Mouse (Mus musculus): ENCODE measurements at regions not wholly inside any gene's neighbourhood (a gene's known extent, or its start where the extent isn't known, plus 50 kb on each side); places are given as distances from the start of the nearest gene placed in this dataset.
A peak's percentile ranks its signal among the peaks of the same experiment; 100 is the strongest.

DNA sequence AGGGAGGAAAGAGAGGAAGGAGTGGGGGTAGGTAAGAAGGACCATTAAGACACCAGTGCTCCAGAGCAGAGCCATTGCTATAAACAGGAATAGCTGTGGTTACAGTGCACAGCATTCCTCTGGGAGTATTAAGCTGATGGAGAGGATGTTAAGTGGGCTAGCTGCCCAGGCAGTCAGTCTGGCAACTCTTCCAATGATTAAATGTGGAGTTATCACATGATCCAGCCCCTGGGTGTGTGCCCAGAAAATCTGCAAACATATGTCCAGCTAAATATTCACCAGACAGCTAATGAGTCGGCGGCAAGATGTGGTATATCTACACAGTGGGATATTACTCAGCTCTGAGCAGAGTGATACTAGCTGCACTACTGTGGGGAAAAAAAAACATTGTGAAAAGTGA lies 229.7 kb downstream of the Ankrd50 start:
- ATAC-seq, result no peak

DNA sequence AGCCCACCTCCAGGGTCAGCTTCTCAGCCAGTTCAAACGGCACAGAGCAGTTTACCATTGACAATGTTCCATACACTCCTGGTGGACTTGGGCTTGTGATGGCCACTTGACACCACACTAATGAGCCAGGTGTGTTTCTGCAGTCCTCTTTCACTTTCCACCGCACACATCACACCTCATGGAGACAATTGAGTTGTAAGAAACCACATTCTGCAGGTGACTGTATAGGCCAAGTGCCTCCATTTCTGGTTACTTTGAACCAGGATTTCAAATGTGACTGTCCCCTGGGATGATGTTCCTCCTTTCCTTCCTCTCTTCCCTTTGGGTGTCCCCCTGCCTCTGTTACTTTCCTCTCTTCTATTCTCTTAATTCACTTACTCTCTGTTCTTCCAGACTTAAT lies 233.1 kb downstream of the Ankrd50 start:
- ATAC-seq, result no peak

- ATAC-seq, result no peak
Measured at GRCm38 (mm10) chr3:38250552-38250951, 234.1 kb downstream of the Ankrd50 start.

DNA sequence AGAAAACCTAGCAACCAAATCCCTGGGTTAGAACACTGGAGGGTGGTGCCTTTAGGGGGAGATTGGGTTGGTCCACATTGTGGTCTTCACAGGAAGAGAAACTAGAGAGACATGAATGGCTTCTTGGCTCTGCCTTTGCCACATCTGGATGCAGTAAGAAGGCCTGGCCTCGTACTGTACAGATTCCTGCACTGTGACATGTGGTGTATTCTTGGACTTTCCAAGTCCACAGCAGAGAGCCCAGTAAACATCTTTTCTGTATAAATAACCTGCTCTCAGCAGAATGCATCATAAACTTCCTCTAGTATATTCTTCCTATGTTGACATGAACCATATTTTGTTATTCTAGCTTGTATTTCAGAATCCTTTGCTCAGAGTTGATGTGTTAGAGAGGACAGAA lies 235.7 kb downstream of the Ankrd50 start:
- no peak for ATAC-seq

GRCm38 (mm10) chr3:38246439-38246838 lies 238.2 kb downstream of the Ankrd50 start:
- no peak for ATAC-seq

DNA sequence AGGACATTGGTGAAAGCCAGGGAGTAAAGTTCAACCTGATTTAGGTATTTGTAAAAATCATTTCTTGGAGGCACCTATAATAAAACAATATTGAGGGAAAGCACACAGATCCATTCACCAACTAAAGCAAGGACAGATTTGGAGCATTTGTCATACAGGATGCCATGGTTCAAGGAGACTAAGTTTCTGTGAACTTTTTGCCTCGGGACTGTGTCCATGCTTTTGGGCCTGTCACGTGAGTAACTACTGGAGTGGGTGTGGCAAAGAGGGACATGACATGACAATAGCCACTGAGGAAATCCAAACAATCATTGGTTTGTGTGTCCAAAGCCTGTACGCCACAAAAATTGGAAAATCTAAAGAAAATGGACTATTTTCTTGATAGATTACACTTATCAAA lies 241.4 kb downstream of the Ankrd50 start:
- no peak for ATAC-seq

GRCm38 (mm10) chr3:38237616-38238015 lies 247.0 kb downstream of the Ankrd50 start:
- ATAC-seq, result no peak

DNA sequence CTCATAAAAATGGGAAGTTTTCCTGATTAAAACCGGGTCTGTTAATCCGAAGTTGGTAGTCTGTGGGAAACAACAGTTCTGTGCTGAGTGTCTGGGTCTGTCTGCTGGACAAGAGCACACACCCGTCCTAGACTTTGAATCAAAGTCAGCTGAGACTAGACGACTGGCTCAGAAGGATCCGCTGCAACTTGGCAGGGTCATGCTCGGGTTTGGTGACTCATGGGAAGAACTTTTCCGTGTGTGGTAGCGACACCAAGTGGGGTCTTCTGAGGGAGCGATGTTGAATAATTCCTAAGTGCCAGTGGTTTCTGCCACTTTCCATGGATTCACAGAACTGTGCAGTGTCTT lies 248.9 kb downstream of the Ankrd50 start:
- no peak for ATAC-seq

DNA sequence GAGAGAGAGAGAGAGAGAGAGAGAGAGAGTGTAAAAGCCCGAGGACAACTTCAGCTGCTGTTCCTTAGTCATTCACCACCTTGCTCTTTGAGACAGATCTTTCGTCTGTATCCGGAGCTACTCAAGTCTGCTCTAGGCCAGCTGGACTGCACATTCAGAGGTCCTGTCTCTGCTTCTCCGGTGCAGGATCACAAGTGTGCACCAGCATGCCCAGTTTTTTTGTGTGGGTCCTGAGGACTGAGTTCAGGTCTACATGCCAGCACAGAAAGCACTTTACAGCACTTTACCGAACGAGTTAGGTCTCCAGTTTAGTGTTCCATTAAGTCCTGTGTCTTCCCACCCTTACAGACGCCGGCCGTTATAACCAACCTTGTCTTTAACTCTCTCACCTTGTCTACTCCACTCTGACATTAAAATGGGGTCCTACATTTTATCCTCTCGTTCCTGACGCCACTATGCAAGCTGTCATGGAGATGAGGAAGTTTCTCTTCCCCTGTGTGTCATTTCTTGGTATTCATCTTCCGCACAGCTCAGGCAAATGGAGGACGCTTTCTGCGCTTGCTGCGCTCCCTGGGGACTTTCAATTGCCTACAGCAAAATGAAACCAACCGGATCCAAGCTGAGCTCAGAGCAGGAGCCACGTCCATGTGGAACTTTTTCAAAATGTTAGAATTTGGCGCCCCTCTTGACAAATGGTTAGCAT lies 249.5 kb downstream of the Ankrd50 start:
- no peak for ATAC-seq

DNA sequence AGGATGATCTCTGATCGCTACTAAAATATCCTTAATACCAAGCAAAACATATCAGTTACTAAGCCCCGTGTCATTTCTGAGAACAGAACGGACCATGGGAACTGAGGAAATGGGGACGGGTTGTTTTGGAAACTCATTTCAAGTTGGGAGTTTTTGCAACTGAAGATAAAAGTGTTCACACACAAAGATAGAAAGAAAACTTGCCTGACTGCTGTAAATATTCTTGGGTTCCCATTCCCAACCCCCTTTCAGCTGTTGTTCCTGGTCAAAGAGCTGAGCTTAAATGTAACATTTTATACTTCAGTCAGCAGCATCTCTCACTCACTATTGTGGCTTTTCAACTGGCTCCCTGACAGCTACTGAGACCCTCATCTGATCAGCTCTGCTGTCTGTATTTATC lies 250.1 kb downstream of the Ankrd50 start:
- ATAC-seq, result no peak

GRCm38 (mm10) chr3:38234006-38234405 lies 250.6 kb downstream of the Ankrd50 start:
- ATAC-seq, result no peak

- no peak for ATAC-seq
Measured at GRCm38 (mm10) chr3:38233091-38233490, 251.6 kb downstream of the Ankrd50 start.

- no peak for ATAC-seq
Measured at GRCm38 (mm10) chr3:38232111-38233076, 252.2 kb downstream of the Ankrd50 start.

DNA sequence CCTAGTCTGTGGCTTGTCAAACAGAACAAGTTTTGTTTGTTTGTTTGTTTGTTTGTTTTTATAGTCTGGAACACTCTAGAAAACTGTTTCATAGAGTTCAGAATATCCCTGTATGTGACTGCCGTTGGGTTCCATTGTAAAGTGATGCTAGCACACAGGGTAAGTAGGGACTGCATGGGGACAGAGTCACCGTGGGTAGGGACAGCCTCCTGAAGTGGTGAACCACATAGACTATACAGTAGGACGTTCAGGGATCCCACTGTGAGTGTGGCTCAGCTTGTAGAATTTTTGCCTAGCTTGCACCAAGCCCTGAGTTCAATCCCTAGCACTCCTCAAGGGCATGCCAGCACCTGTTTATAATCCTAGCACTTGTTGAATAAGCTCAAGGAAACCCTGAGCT lies 253.1 kb downstream of the Ankrd50 start:
- ATAC-seq, result no peak

DNA sequence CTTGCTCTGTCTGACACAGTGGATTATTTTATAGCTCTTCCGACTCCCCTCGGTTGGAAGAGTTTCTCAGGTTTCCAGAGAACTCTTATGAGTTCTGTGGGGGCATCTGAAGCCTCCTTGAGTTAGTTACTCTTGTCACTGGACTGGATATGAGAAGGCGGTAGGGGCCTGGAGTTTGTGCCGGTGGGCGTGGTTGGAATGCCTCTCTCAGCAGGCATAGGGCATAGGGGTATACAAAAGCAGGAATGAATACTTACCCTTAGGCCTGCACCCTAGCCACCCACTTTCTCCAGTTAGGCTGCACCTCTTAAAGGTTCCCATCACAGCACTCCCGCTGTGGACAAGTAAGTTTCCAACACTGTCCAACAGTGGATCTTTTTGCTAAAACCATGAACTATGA lies 253.8 kb downstream of the Ankrd50 start:
- ATAC-seq, result no peak

GRCm38 (mm10) chr3:38229686-38230085 lies 255.0 kb downstream of the Ankrd50 start:
- ATAC-seq, result no peak

DNA sequence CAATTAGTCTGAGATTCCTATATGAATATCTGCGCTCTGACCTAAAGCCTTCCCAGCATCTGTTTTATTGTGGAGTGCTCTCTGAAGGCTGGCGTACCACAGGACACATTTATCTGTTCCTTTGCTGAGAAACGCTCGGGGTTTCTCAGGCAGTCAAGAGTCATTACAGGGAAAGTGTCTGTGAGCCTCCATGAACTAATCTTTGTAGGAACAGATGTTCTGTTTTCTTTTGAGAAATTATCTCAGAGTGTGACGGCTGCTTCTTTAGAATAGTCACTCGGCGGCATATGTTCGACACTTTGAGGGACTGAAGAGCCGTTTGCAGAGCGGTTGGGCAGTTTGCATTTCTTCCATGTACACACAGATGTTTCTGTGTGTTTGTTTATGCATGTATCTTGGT lies 255.6 kb downstream of the Ankrd50 start:
- ATAC-seq, result no peak

DNA sequence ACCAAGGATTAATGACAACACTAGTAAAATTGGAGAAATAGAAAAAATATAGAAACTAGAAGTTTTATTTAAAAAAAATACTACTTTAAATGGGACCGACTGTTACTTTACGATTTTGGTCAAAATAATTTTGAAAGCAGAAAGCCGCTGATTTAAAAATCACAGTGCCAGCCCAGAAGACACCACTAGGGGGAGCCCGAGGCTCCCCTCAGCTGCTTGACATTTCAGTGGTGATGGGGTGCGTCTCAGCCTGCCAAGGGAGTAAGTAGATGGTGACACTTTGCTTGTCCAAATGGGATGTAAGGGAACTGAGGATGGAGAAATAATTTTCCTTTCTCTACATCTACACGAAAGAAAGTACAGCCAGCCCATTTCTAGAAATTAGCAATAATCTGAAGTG lies 257.0 kb downstream of the Ankrd50 start:
- no peak for ATAC-seq

- ATAC-seq, result no peak
Measured at GRCm38 (mm10) chr3:38227121-38227520, 257.5 kb downstream of the Ankrd50 start.

DNA sequence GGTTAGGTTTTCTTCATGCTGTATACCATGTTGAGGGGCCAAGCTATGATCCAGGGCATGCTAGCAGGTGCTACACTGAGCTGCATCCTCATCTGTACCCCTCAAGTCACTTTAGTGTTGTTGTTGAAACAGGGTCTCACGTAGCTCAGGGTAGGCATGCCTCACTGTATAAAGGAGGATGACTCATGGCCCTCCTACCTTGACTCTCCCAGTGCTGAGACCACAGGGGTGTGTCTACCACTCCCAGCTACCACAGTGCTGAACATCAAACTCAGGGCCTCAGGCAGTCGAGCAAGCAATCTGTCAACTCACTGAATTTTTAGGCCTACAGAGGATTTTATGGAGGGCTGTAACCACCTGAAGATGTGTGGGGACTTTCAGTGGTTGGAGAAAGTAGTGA lies 258.5 kb downstream of the Ankrd50 start:
- ATAC-seq, result no peak

DNA sequence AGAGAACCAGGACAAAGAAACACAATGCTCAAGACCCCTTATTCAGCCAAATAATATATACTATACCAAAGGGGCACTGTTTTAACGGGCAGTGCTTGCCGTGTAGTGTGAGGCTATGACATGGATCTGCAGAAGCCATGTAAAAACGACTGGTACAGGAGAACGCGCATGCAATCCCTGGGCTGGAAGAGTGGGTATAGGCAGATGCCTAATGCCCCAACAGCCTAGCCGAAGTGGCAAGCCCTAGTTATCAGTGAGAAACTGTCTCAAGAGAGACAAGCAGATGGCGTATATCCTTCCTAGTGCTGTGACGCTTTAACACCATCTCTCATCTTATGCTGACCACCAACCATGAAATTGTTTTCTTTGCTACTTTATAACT lies 262.8 kb downstream of the Ankrd50 start:
- ATAC-seq, result no peak

GRCm38 (mm10) chr3:38220934-38221833 lies 263.5 kb downstream of the Ankrd50 start:
- ATAC-seq, result peak; percentile 78

GRCm38 (mm10) chr3:38209081-38209480 lies 275.6 kb downstream of the Ankrd50 start:
- no peak for ATAC-seq

Measured in activated CD4-positive, CD25-positive, alpha-beta regulatory T cell, adult 4 months (primary cell).